Mouse (Mus musculus): Measurements from ENCODE around the gene Me3. TPM values are rescaled to one million over a fixed set of nuclear protein-coding genes. Genes with fewer than 3 reads are reported as not detected.

Me3 gene
- total RNA-seq, 1 experiment = 0.13 TPM

DNA sequence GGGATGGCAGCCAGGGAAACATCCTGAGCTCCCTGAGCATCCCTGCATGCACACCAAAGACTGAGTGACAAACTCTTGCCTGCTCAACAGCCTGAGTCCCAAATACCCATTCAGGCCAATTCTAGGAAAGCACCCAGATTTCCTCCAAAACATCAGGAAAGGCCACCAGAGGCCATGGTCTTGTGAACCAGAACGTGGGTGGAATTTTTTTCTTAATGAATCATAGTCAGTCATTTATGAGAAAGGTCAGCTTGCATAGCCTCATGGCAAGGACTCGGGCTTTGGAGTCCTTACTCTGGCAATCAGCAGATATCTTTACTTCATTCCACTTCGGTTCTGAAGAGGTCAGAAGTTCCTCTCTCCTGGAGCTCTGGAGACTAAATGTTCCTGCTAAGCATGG lies 218.3 kb downstream of the Me3 start:
- no peak for TF ChIP-seq ZC3H11A (IDR thresholded peaks at IDR 0.05; ENCODE audit: borderline replicate concordance, low read depth, low read length)
- DNase-seq (ENCODE audit: low read depth, low spot score) = no peak

DNA sequence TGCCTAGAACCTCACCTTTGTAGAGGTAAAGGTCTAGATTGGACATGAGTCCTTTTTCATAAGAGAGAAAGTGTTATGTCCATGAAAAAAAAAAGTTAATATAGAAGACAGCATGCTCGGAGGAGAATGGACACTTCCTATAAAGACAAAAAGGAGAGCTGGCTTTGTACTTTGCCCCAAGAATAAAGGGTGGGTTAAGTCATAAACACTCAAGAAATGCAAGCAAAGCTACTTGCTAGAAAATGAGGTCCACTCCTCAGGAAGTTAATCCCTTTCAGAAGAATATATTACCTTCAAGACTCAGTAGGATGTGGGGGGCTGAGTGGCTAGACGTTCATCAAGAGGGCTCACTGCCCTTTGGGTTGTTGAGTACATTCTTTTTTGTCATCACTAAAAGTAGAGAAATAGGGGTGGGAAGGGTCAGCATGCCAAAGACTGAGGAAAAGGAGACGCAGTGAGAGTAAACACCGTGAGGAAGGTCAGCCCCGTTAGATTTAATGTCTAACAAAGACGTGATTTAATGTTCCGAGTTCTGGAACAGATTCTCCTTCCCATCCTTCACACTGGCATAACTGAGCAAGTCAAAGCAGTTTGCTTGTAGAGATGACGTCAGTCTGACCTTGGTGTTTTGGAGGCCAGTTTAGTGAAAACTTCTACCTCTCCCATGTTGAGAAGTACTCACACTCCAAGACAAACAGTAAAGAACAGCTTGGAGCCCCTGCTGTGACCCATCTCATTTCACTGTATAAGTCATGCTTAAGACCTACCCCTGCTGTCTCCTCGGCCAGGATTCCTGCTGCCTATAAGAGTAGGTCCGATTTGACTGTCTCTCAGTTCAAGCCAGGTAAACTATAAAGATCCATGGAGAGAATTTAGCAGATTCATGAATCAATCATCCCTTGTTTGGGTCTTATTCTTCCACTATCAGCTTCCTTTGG lies 220.2 kb downstream of the Me3 start:
- Histone ChIP-seq H3K36me3 (ENCODE audit: control insufficient read depth, insufficient read depth, low read length, poor library complexity, severe bottlenecking) (no peaks in the 10 kb centered on the region), H3K4me1 (ENCODE audit: control insufficient read depth in 2 of 2, insufficient read depth in 2 of 2, low read length in 2 of 2, poor library complexity in 1 of 2) (no peaks in the 10 kb centered on the region), H3K27ac (ENCODE audit: insufficient read depth, low read depth, low read length, poor library complexity, severe bottlenecking) (no peak overlapping the region), H3K4me3 (ENCODE audit: insufficient read depth in 1 of 2, low read depth in 1 of 2, low read length in 2 of 2, poor library complexity in 1 of 2, severe bottlenecking in 1 of 2) (no peak overlapping the region), H3K9me3 (ENCODE audit: control insufficient read depth, insufficient read depth, low read depth, low read length) (no peaks in the 10 kb centered on the region), H3K9ac (ENCODE audit: insufficient read depth, low read depth, low read length, poor library complexity, severe bottlenecking) (no peak overlapping the region)
- no peak for DNase-seq (ENCODE audit: low read depth, low spot score)
- in situ Hi-C loops (cut with MboI; ENCODE audit: low sequenced_read_pairs in 2 of 2, unreplicated experiment in 2 of 2) = no loop called here
- TF ChIP-seq HCFC1 (IDR thresholded peaks at IDR 0.05; ENCODE audit: borderline replicate concordance, insufficient read depth, low read length) (no peak), MAFK (IDR thresholded peaks at IDR 0.05; ENCODE audit: insufficient read depth, low read depth, low read length) (no peak), ZC3H11A (IDR thresholded peaks at IDR 0.05; ENCODE audit: borderline replicate concordance, low read depth, low read length) (no peak), ZNF384 (IDR thresholded peaks at IDR 0.05; ENCODE audit: low read depth, low read length) (no peak), CHD2 (IDR thresholded peaks at IDR 0.05; ENCODE audit: low read depth, low read length) (no peak)

More for the DNA sequence above, 218.3 kb downstream of the Me3 start:
- no peak overlapping the region for H3K27ac ChIP-seq (ENCODE audit: insufficient read depth, low read depth, low read length, poor library complexity, severe bottlenecking)
- H3K36me3 ChIP-seq (ENCODE audit: control insufficient read depth, insufficient read depth, low read length, poor library complexity, severe bottlenecking) = no peaks in the 10 kb centered on the region
- in situ Hi-C loops (cut with MboI; ENCODE audit: low sequenced_read_pairs in 2 of 2, unreplicated experiment in 2 of 2) = no loop called here
- no peak overlapping the region for H3K9ac ChIP-seq (ENCODE audit: insufficient read depth, low read depth, low read length, poor library complexity, severe bottlenecking)
- H3K9me3 ChIP-seq (ENCODE audit: control insufficient read depth, insufficient read depth, low read depth, low read length) = no peaks in the 10 kb centered on the region
- H3K4me1 ChIP-seq (ENCODE audit: control insufficient read depth in 2 of 2, insufficient read depth in 2 of 2, low read length in 2 of 2, poor library complexity in 1 of 2) = no peaks in the 10 kb centered on the region
- H3K4me3 ChIP-seq (ENCODE audit: insufficient read depth in 1 of 2, low read depth in 1 of 2, low read length in 2 of 2, poor library complexity in 1 of 2, severe bottlenecking in 1 of 2) = no peak overlapping the region

DNA sequence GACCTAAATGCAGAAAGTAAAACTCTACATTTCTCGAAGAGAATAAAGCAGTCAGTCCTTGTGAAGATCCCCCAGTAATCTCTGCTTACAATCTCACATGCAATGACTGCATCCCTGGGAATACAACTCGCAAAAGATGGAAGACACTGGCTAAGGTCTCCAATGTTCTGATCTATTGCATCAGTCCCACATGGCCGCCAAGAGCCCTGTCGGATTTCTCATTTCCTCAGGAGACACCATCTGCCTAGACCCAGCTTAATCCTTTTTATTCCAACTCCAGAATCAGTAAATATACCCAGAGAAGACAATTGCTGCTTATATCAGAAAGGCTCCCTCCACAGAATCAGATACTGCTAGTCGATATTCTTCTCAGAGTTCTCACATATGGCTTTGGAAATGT lies 220.9 kb downstream of the Me3 start:
- Histone ChIP-seq H3K4me1 (ENCODE audit: control insufficient read depth in 2 of 2, insufficient read depth in 2 of 2, low read length in 2 of 2, poor library complexity in 1 of 2) (no peaks in the 10 kb centered on the region), H3K27ac (ENCODE audit: insufficient read depth, low read depth, low read length, poor library complexity, severe bottlenecking) (no peak overlapping the region), H3K4me3 (ENCODE audit: insufficient read depth in 1 of 2, low read depth in 1 of 2, low read length in 2 of 2, poor library complexity in 1 of 2, severe bottlenecking in 1 of 2) (no peak overlapping the region), H3K9me3 (ENCODE audit: control insufficient read depth, insufficient read depth, low read depth, low read length) (no peaks in the 10 kb centered on the region), H3K9ac (ENCODE audit: insufficient read depth, low read depth, low read length, poor library complexity, severe bottlenecking) (no peak overlapping the region), H3K36me3 (ENCODE audit: control insufficient read depth, insufficient read depth, low read length, poor library complexity, severe bottlenecking) (no peaks in the 10 kb centered on the region)
- in situ Hi-C loops (cut with MboI; ENCODE audit: low sequenced_read_pairs in 2 of 2, unreplicated experiment in 2 of 2) = no loop called here
- TF ChIP-seq MAFK (IDR thresholded peaks at IDR 0.05; ENCODE audit: insufficient read depth, low read depth, low read length) = no peak
- no peak for TF ChIP-seq ZNF384 (IDR thresholded peaks at IDR 0.05; ENCODE audit: low read depth, low read length)
- no peak for TF ChIP-seq ZC3H11A (IDR thresholded peaks at IDR 0.05; ENCODE audit: borderline replicate concordance, low read depth, low read length)
- no peak for TF ChIP-seq CHD2 (IDR thresholded peaks at IDR 0.05; ENCODE audit: low read depth, low read length)
- no peak for DNase-seq (ENCODE audit: low read depth, low spot score)

DNA sequence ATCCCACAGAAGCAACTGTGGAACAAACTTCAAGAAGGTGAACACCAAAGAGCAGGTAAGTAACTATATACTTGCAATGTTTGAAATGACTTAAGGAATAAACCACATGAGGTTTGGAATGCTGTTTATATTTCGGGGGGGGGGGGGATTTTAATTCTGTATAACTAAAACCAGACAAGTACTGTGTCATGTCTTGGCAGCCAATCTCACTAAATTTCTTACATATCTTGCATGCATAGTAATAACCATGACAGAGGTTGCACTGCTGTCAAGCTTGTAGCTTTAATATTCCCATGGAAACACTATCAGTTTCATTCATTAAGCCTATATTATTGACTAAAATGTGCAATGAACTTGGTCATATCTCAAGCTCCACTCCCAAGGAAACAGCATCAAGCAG lies 223.0 kb downstream of the Me3 start:
- no peaks in the 10 kb centered on the region for H3K9me3 ChIP-seq (ENCODE audit: control insufficient read depth, insufficient read depth, low read depth, low read length)
- TF ChIP-seq MAFK (IDR thresholded peaks at IDR 0.05; ENCODE audit: insufficient read depth, low read depth, low read length) (no peak), HCFC1 (IDR thresholded peaks at IDR 0.05; ENCODE audit: borderline replicate concordance, insufficient read depth, low read length) (no peak), ZNF384 (IDR thresholded peaks at IDR 0.05; ENCODE audit: low read depth, low read length) (no peak), ZC3H11A (IDR thresholded peaks at IDR 0.05; ENCODE audit: borderline replicate concordance, low read depth, low read length) (no peak), CHD2 (IDR thresholded peaks at IDR 0.05; ENCODE audit: low read depth, low read length) (no peak)
- H3K4me1 ChIP-seq (ENCODE audit: control insufficient read depth in 2 of 2, insufficient read depth in 2 of 2, low read length in 2 of 2, poor library complexity in 1 of 2) = no peaks in the 10 kb centered on the region
- H3K27ac ChIP-seq (ENCODE audit: insufficient read depth, low read depth, low read length, poor library complexity, severe bottlenecking) = no peak overlapping the region
- no peak overlapping the region for H3K4me3 ChIP-seq (ENCODE audit: insufficient read depth in 1 of 2, low read depth in 1 of 2, low read length in 2 of 2, poor library complexity in 1 of 2, severe bottlenecking in 1 of 2)
- in situ Hi-C loops (cut with MboI; ENCODE audit: low sequenced_read_pairs in 2 of 2, unreplicated experiment in 2 of 2) = no loop called here
- DNase-seq (ENCODE audit: low read depth, low spot score) = no peak
- no peak overlapping the region for H3K9ac ChIP-seq (ENCODE audit: insufficient read depth, low read depth, low read length, poor library complexity, severe bottlenecking)
- no peaks in the 10 kb centered on the region for H3K36me3 ChIP-seq (ENCODE audit: control insufficient read depth, insufficient read depth, low read length, poor library complexity, severe bottlenecking)
